Mouse (Mus musculus): ENCODE measurements around the gene Tns3.

The Tns3 gene

GRCm38 (mm10) chr11:8530506-8530905 is 133.8 kb downstream of the Tns3 start:
- no peak for DNase-seq (ENCODE audit: low read depth, low spot score)

GRCm38 (mm10) chr11:8530036-8530435 is 134.3 kb downstream of the Tns3 start:
- DNase-seq (ENCODE audit: low read depth, low spot score), result no peak

- DNase-seq (ENCODE audit: low read depth, low spot score), result no peak
These were observed 138.7 kb downstream of the Tns3 start for GRCm38 (mm10) chr11:8525463-8526145.

- DNase-seq (ENCODE audit: low read depth, low spot score), result peak; percentile 91
These were observed 140.8 kb downstream of the Tns3 start for GRCm38 (mm10) chr11:8523344-8524126.

GRCm38 (mm10) chr11:8513359-8514253 is 150.7 kb downstream of the Tns3 start:
- no peak for DNase-seq (ENCODE audit: low read depth, low spot score)

- no peak for DNase-seq (ENCODE audit: low read depth, low spot score)
These were observed 154.0 kb downstream of the Tns3 start for GRCm38 (mm10) chr11:8510294-8510693.

- DNase-seq (ENCODE audit: low read depth, low spot score), result no peak
These were observed 154.7 kb downstream of the Tns3 start for GRCm38 (mm10) chr11:8509614-8510013.

- DNase-seq (ENCODE audit: low read depth, low spot score), result no peak
These were observed 160.6 kb downstream of the Tns3 start for GRCm38 (mm10) chr11:8503735-8504134.

GRCm38 (mm10) chr11:8500855-8501254 is 163.5 kb downstream of the Tns3 start:
- DNase-seq (ENCODE audit: low read depth, low spot score), result no peak

- no peak for DNase-seq (ENCODE audit: low read depth, low spot score)
These were observed 167.2 kb downstream of the Tns3 start for GRCm38 (mm10) chr11:8497136-8497535.

GRCm38 (mm10) chr11:8496686-8497085 is 167.6 kb downstream of the Tns3 start:
- DNase-seq (ENCODE audit: low read depth, low spot score), result peak; percentile 87

GRCm38 (mm10) chr11:8495801-8496200 is 168.5 kb downstream of the Tns3 start:
- DNase-seq (ENCODE audit: low read depth, low spot score), result no peak

GRCm38 (mm10) chr11:8495036-8495435 is 169.3 kb downstream of the Tns3 start:
- DNase-seq (ENCODE audit: low read depth, low spot score), result no peak

GRCm38 (mm10) chr11:8493931-8494490 is 170.3 kb downstream of the Tns3 start:
- DNase-seq (ENCODE audit: low read depth, low spot score), result no peak

- DNase-seq (ENCODE audit: low read depth, low spot score), result no peak
These were observed 172.0 kb downstream of the Tns3 start for GRCm38 (mm10) chr11:8492332-8492731.

- no peak for DNase-seq (ENCODE audit: low read depth, low spot score)
These were observed 176.1 kb downstream of the Tns3 start for GRCm38 (mm10) chr11:8488248-8488647.

GRCm38 (mm10) chr11:8486552-8486951 is 177.8 kb downstream of the Tns3 start:
- DNase-seq (ENCODE audit: low read depth, low spot score), result no peak

- DNase-seq (ENCODE audit: low read depth, low spot score), result no peak
These were observed 179.8 kb downstream of the Tns3 start for GRCm38 (mm10) chr11:8484538-8484937.

- DNase-seq (ENCODE audit: low read depth, low spot score), result peak; percentile 89
These were observed 181.6 kb downstream of the Tns3 start for GRCm38 (mm10) chr11:8482721-8483120.

- DNase-seq (ENCODE audit: low read depth, low spot score), result no peak
These were observed 182.4 kb downstream of the Tns3 start for GRCm38 (mm10) chr11:8481962-8482361.

GRCm38 (mm10) chr11:8481529-8481928 is 182.8 kb downstream of the Tns3 start:
- DNase-seq (ENCODE audit: low read depth, low spot score), result no peak

- DNase-seq (ENCODE audit: low read depth, low spot score), result no peak
These were observed 184.5 kb downstream of the Tns3 start for GRCm38 (mm10) chr11:8479858-8480257.
